7 mouse cellular contexts compared by ENCODE assay signal in genomic region chr10:115313641-115314286, GRCm38 (mm10). TPM values are rescaled to one million over a fixed set of nuclear protein-coding genes. Genes with fewer than 3 reads are reported as not detected.
A peak's percentile ranks its signal among the peaks of the same experiment; 100 is the strongest.
DNase-seq lines count a peak whose midpoint lies in the region; ATAC-seq and TF ChIP-seq lines count a peak whose summit lies in the region.

No protein-coding gene starts in this region.

- no peak for TF ChIP-seq RAD21 in CH12.LX (IDR thresholded peaks at IDR 0.05; ENCODE audit: low read depth, low read length)

- TF ChIP-seq EP300 in CH12.LX (IDR thresholded peaks at IDR 0.05; ENCODE audit: low read length): no peak

- in situ Hi-C loops in CH12.LX (cut with MboI; ENCODE audit: low pct_ligation_motif_present, low pct_unique_long_range_greater_than_20kb, low sequenced_read_pairs): loop anchor here (10.0 kb wide), 1 partner anchor 301 kb away; no protein-coding TSS in a partner anchor

- H3K79me2 ChIP-seq in CH12.LX (replicated peaks; ENCODE audit: control insufficient read depth, extremely low read depth, insufficient read depth, poor library complexity, severe bottlenecking): peaks cover 54% of the 10 kb centered on the region

- TF ChIP-seq POLR2A in CH12.LX (IDR thresholded peaks at IDR 0.05; ENCODE audit: low read depth, low read length): no peak; the same call in 1 of the 2 replicates

- peak overlapping the region; percentile 87 for H3K9ac ChIP-seq in CH12.LX (ENCODE audit: insufficient read depth, low read depth)
- peak overlapping the region; percentile 96 for H3K9ac ChIP-seq in liver, embryonic 16.5 days (ENCODE audit: low read depth, low read length)

- DNase-seq in CH12.LX (ENCODE audit: extremely low read depth): no peak
- DNase-seq in cerebellum, adult 9-10 months: no peak
- DNase-seq in gastrocnemius, postnatal 36 days: no peak

- WGBS in liver, embryonic 16.5 days (ENCODE audit: insufficient replicate concordance): 70% methylated on average over 14 of the region's 14 CpGs

- H3K36me3 ChIP-seq in CH12.LX (replicated peaks in 1 of 2; ENCODE audit: control insufficient read depth in 1 of 2, insufficient read depth in 1 of 2, low read length in 1 of 2): peaks cover 0 to 33% of the 10 kb centered on the region in 2 experiments
- no peaks in the 10 kb centered on the region; the same call in 1 of the 2 replicates for H3K36me3 ChIP-seq in liver, embryonic 16.5 days (ENCODE audit: control insufficient read depth, insufficient read depth)

- ATAC-seq in activated CD4-positive, CD25-positive, alpha-beta regulatory T cell, adult 4 months: peak; percentile 4
- ATAC-seq in inflammation-experienced regulatory T-cells, adult 6 months: peak; percentile 3
- no peak for ATAC-seq in liver, embryonic 16.5 days (ENCODE audit: low read depth)
- ATAC-seq in megakaryocyte progenitor cell, adult 5-6 weeks (replicated peaks; ENCODE audit: poor library complexity): no peak

- no peak for TF ChIP-seq CTCF in CH12.LX (conservative IDR thresholded peaks at IDR 0.05 in 1 of 2, IDR thresholded peaks at IDR 0.05 in 1 of 2; ENCODE audit: low read depth in 2 of 2, low read length in 2 of 2)

- peaks cover 8 to 48% of the 10 kb centered on the region in 2 experiments for H3K4me1 ChIP-seq in CH12.LX (ENCODE audit: control insufficient read depth in 1 of 2, insufficient read depth in 2 of 2)
- H3K4me1 ChIP-seq in liver, embryonic 16.5 days (ENCODE audit: control insufficient read depth, low read depth, low read length): peaks cover 31% of the 10 kb centered on the region

- intact Hi-C loops in gastrocnemius, postnatal 36 days (cut with DNase I): no loop called here

- H3K27ac ChIP-seq in CH12.LX (ENCODE audit: insufficient read depth, low read depth): peak overlapping the region; percentile 97
- H3K27ac ChIP-seq in liver, embryonic 16.5 days (ENCODE audit: low read length): no peak overlapping the region

- H3K27me3 ChIP-seq in CH12.LX (replicated peaks): no peaks in the 10 kb centered on the region
- H3K27me3 ChIP-seq in liver, embryonic 16.5 days (ENCODE audit: control insufficient read depth, insufficient read depth, low read depth, low read length): no peaks in the 10 kb centered on the region

- no peaks in the 10 kb centered on the region for H3K9me3 ChIP-seq in CH12.LX (replicated peaks; ENCODE audit: low read length)
- no peaks in the 10 kb centered on the region for H3K9me3 ChIP-seq in liver, embryonic 16.5 days (replicated peaks; ENCODE audit: control insufficient read depth, low read length)

- peak overlapping the region; percentile 98 for H3K4me2 ChIP-seq in CH12.LX (ENCODE audit: insufficient read depth, low read depth, poor library complexity, severe bottlenecking)
- H3K4me2 ChIP-seq in liver, embryonic 16.5 days (ENCODE audit: low read depth, low read length): peak overlapping the region; percentile 88

- peak overlapping the region; percentile 67 to 86 (median 84) for H3K4me3 ChIP-seq in CH12.LX (replicated peaks in 1 of 3; ENCODE audit: low read depth in 2 of 3, low read length in 2 of 3, poor library complexity in 1 of 3)
- peak overlapping the region; percentile 96 for H3K4me3 ChIP-seq in liver, embryonic 16.5 days (ENCODE audit: low read depth, low read length)

- dilution Hi-C loops in CH12.LX (cut with MboI; ENCODE audit: extremely low pct_ligation_motif_present, extremely low pct_unique_long_range_greater_than_20kb, low sequenced_read_pairs): no loop called here

TF ChIP-seq in CH12.LX, 34 proteins besides CTCF, POLR2A, EP300 and RAD21:
- 0 out of 2 replicates have a peak, but pooled peaks have one; percentile 9 for TF ChIP-seq MYC (IDR thresholded peaks at IDR 0.05; ENCODE audit: low read depth, low read length)
- no peak for TF ChIP-seq E2F4 (IDR thresholded peaks at IDR 0.05; ENCODE audit: insufficient replicate concordance, low read depth, low read length)
- TF ChIP-seq POLR2AphosphoS2 (IDR thresholded peaks at IDR 0.05; ENCODE audit: low read depth, low read length): peak; percentile 63; the same call in 1 of the 2 replicates
- TF ChIP-seq MAZ (IDR thresholded peaks at IDR 0.05; ENCODE audit: low read depth, low read length): 0 out of 2 replicates have a peak, but pooled peaks have one; percentile 23
- peak; percentile 20; the same call in 1 of the 2 replicates for TF ChIP-seq IRF4 (IDR thresholded peaks at IDR 0.05; ENCODE audit: low read depth, low read length)
- TF ChIP-seq NRF1 (IDR thresholded peaks at IDR 0.05; ENCODE audit: low read depth, low read length): peak; percentile 62
- TF ChIP-seq MXI1 (IDR thresholded peaks at IDR 0.05; ENCODE audit: low read depth, low read length): peak; percentile 40; the same call in 1 of the 2 replicates
- no peak for TF ChIP-seq KAT2A (IDR thresholded peaks at IDR 0.05; ENCODE audit: insufficient replicate concordance, low read length)
- TF ChIP-seq ETS1 (conservative IDR thresholded peaks at IDR 0.05; ENCODE audit: low read depth, low read length): no peak
- TF ChIP-seq NELFE (IDR thresholded peaks at IDR 0.05; ENCODE audit: low read depth, low read length): no peak
- TF ChIP-seq TBP (conservative IDR thresholded peaks at IDR 0.05; ENCODE audit: low read depth, low read length): no peak; the same call in 1 of the 2 replicates
- TF ChIP-seq SIN3A (IDR thresholded peaks at IDR 0.05; ENCODE audit: low read length): peak; percentile 67
- TF ChIP-seq ZMIZ1 (IDR thresholded peaks at IDR 0.05; ENCODE audit: low read depth, low read length): peak; percentile 44; the same call in 1 of the 2 replicates
- TF ChIP-seq GABPA (IDR thresholded peaks at IDR 0.05; ENCODE audit: insufficient replicate concordance, low read depth, low read length): no peak
- TF ChIP-seq MEF2A (IDR thresholded peaks at IDR 0.05; ENCODE audit: borderline replicate concordance, low read depth, low read length): peak; percentile 47; the same call in 1 of the 2 replicates

RNA-seq across cellular contexts. Expression of gene Rab21, which starts 1.6 kb away (rescaled TPM):
- total RNA-seq in CH12.LX (2012; rRNA removed) (45.0 and 55.6 TPM in 2 replicates), CH12.LX (2014; rRNA removed) (57.4 and 57.9 TPM in 2 replicates)
- polyA plus RNA-seq in CH12.LX (2012; ENCODE audit: insufficient read length, low read depth): 52.8 and 58.4 TPM in 2 replicates
- polyA plus RNA-seq in activated CD4-positive, CD25-positive, alpha-beta regulatory T cell, adult 4 months (2017; shearing (Covaris generic)): 10 to 100 TPM; 21.3 to 26.2 TPM
- 10 to 100 TPM; 19.2 to 22.6 (median 21.0) TPM for polyA plus RNA-seq in inflammation-experienced regulatory T-cells, adult 6 months (2017; shearing (Covaris generic))
- polyA plus RNA-seq in liver, embryonic 16.5 days (2015; fragmentation: Nextera tagmentation; extraction: Ambion mirVana): 1.8 TPM in 2 replicates
- 94.3 and 102 TPM in 2 replicates for total RNA-seq in megakaryocyte progenitor cell, adult 5-6 weeks (2015)
- 46.5 and 49.5 TPM in 2 replicates for total RNA-seq in megakaryocyte progenitor cell, adult 5-6 weeks (2017)
- 10 to 100 TPM; 42.9 to 45.1 TPM for total RNA-seq in gastrocnemius, postnatal 36 days (2021)

RNA-seq across cellular contexts. Expression of gene Tmem19, which starts 48.5 kb away (rescaled TPM):
- total RNA-seq in CH12.LX (2012; rRNA removed) (20.9 and 25.7 TPM in 2 replicates), CH12.LX (2014; rRNA removed) (26.0 and 34.3 TPM in 2 replicates)
- 22.9 and 29.3 TPM in 2 replicates for polyA plus RNA-seq in CH12.LX (2012; ENCODE audit: insufficient read length, low read depth)
- polyA plus RNA-seq in activated CD4-positive, CD25-positive, alpha-beta regulatory T cell, adult 4 months (2017; shearing (Covaris generic)): 10 to 100 TPM; 41.0 to 44.7 TPM
- 10 to 100 TPM; 35.8 to 43.5 (median 39.4) TPM for polyA plus RNA-seq in inflammation-experienced regulatory T-cells, adult 6 months (2017; shearing (Covaris generic))
- polyA plus RNA-seq in liver, embryonic 16.5 days (2015; fragmentation: Nextera tagmentation; extraction: Ambion mirVana): 9.5 and 9.9 TPM in 2 replicates
- 13.1 and 14.3 TPM in 2 replicates for total RNA-seq in megakaryocyte progenitor cell, adult 5-6 weeks (2015)
- total RNA-seq in megakaryocyte progenitor cell, adult 5-6 weeks (2017): 14.5 and 19.4 TPM in 2 replicates
- 10 to 100 TPM in 1 of 2 experiments, 1 to 10 TPM in 1; 9.0 to 16.0 TPM for total RNA-seq in gastrocnemius, postnatal 36 days (2021)

Comparison
In these comparisons a context has a peak if more than half of its experiments do, and no peak if none do; other contexts are left out.
1. ATAC-seq: peak in activated CD4-positive, CD25-positive, alpha-beta regulatory T cell, adult 4 months (single experiment) and inflammation-experienced regulatory T-cells, adult 6 months (single experiment); none in liver, embryonic 16.5 days (single experiment) and megakaryocyte progenitor cell, adult 5-6 weeks (single experiment).